ENCODE assay signal across 29 mouse cellular contexts in the genomic region with DNA sequence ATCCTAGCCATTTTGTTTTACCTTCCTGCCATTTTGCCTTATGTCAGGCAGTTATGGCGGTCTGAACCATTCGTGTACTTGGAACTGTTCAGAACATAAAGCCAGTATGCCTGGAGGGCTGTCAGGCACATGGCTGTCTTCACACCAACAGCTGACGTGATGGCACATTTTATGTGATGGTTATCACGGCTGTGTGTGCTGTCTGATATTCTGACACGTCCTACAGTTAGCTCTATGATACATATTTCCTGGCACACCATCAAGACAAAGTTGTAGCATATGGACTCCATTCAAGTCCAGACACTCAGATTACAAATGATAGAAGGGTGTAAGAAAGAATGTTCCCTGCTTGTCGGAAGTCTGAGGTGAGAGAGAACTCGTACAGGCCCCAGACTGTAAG.
DNase-seq lines count a peak whose midpoint lies in the region; ATAC-seq and TF ChIP-seq lines count a peak whose summit lies in the region.
"Had no signal": no experiment of that assay in that cellular context is flagged by ENCODE, and none has a peak within 500 bp of the region (broad histone marks: within the 10 kb centered on the region; RNA-seq: fewer than 3 reads in every experiment).

No protein-coding gene starts in this region.

- H3K27me3 ChIP-seq in forebrain, embryonic 14.5 days (replicated peaks; ENCODE audit: control insufficient read depth, insufficient read depth, low read length): no peaks in the 10 kb centered on the region
- H3K27me3 ChIP-seq in forebrain, embryonic 12.5 days: no peaks in the 10 kb centered on the region
- H3K27me3 ChIP-seq in lung, embryonic 14.5 days (ENCODE audit: insufficient read depth, low read length): no peaks in the 10 kb centered on the region
- H3K27me3 ChIP-seq in heart, embryonic 10.5 days (ENCODE audit: insufficient read depth, poor library complexity, severe bottlenecking): no peaks in the 10 kb centered on the region
- H3K27me3 ChIP-seq: hindbrain, embryonic 12.5 days; intestine, embryonic 15.5 days; limb, embryonic 13.5 days; neural tube, embryonic 15.5 days had no signal

- no peak for TF ChIP-seq CTCF in lung, embryonic 14.5 days (IDR thresholded peaks at IDR 0.05; ENCODE audit: low read depth)

- no peak overlapping the region for H3K4me2 ChIP-seq in forebrain, embryonic 14.5 days (ENCODE audit: low read length)
- H3K4me2 ChIP-seq in forebrain, embryonic 12.5 days: no peak overlapping the region
- H3K4me2 ChIP-seq in lung, embryonic 14.5 days: no peak overlapping the region
- H3K4me2 ChIP-seq: heart, embryonic 11.5 days; hindbrain, embryonic 12.5 days; intestine, embryonic 15.5 days; limb, embryonic 13.5 days; liver, embryonic 11.5 days; neural tube, embryonic 15.5 days had no signal

- no peak overlapping the region for H3K27ac ChIP-seq in forebrain, embryonic 14.5 days (ENCODE audit: low read depth, low read length)
- no peak overlapping the region for H3K27ac ChIP-seq in forebrain, embryonic 12.5 days
- H3K27ac ChIP-seq in lung, embryonic 14.5 days (ENCODE audit: low read depth): no peak overlapping the region
- H3K27ac ChIP-seq in heart, embryonic 10.5 days: no peak overlapping the region
- H3K27ac ChIP-seq: hindbrain, embryonic 12.5 days; hindbrain, postnatal 0 days; intestine, embryonic 15.5 days; limb, embryonic 13.5 days; macrophage; neural tube, embryonic 15.5 days had no signal

- H3K36me3 ChIP-seq in forebrain, embryonic 14.5 days (ENCODE audit: control insufficient read depth, insufficient read depth, low read length): peaks cover 75% of the 10 kb centered on the region
- H3K36me3 ChIP-seq in forebrain, embryonic 12.5 days (replicated peaks): peaks cover 65% of the 10 kb centered on the region
- peaks cover 12% of the 10 kb centered on the region; the same call in 1 of the 2 replicates for H3K36me3 ChIP-seq in lung, embryonic 14.5 days (ENCODE audit: insufficient read depth)
- 0 out of 2 replicates have a peak, but pooled peaks cover 7% of the 10 kb centered on the region for H3K36me3 ChIP-seq in heart, embryonic 10.5 days
- H3K36me3 ChIP-seq: G1E had no signal

- H3K9ac ChIP-seq in forebrain, embryonic 14.5 days (ENCODE audit: low read length): no peak overlapping the region
- H3K9ac ChIP-seq in forebrain, embryonic 12.5 days: no peak overlapping the region
- H3K9ac ChIP-seq in lung, embryonic 14.5 days: no peak overlapping the region
- H3K9ac ChIP-seq: hindbrain, embryonic 12.5 days; intestine, embryonic 15.5 days; limb, embryonic 13.5 days; neural tube, embryonic 15.5 days had no signal

- H3K4me1 ChIP-seq in forebrain, embryonic 14.5 days (ENCODE audit: control insufficient read depth, insufficient read depth, low read length): no peaks in the 10 kb centered on the region
- no peaks in the 10 kb centered on the region for H3K4me1 ChIP-seq in forebrain, embryonic 12.5 days
- H3K4me1 ChIP-seq in lung, embryonic 14.5 days (ENCODE audit: insufficient read depth): no peaks in the 10 kb centered on the region
- no peaks in the 10 kb centered on the region for H3K4me1 ChIP-seq in heart, embryonic 10.5 days
- H3K4me1 ChIP-seq: hindbrain, embryonic 12.5 days; intestine, embryonic 15.5 days; limb, embryonic 13.5 days; neural tube, embryonic 15.5 days had no signal

- H3K4me3 ChIP-seq in forebrain, embryonic 14.5 days (ENCODE audit: low read depth, low read length): no peak overlapping the region
- H3K4me3 ChIP-seq in forebrain, embryonic 12.5 days (replicated peaks): no peak overlapping the region
- no peak overlapping the region for H3K4me3 ChIP-seq in lung, embryonic 14.5 days (ENCODE audit: low read depth, low read length)
- H3K4me3 ChIP-seq in heart, embryonic 10.5 days: no peak overlapping the region
- H3K4me3 ChIP-seq: erythroblast, embryonic 14.5 days; hindbrain, embryonic 12.5 days; intestine, embryonic 15.5 days; limb, embryonic 13.5 days; neural tube, embryonic 15.5 days had no signal

- ATAC-seq in forebrain, embryonic 14.5 days: peak; percentile 96
- ATAC-seq in forebrain, embryonic 12.5 days (ENCODE audit: low FRiP score): no peak
- peak; percentile 87 for ATAC-seq in lung, embryonic 14.5 days (ENCODE audit: insufficient read depth)
- ATAC-seq: intestine, embryonic 15.5 days had no signal

- 74% methylated on average over 7 of the region's 7 CpGs for WGBS in forebrain, embryonic 14.5 days
- WGBS in forebrain, embryonic 12.5 days: 89% methylated on average over 7 of the region's 7 CpGs
- 44% methylated on average over 7 of the region's 7 CpGs for WGBS in lung, embryonic 14.5 days
- WGBS in heart, embryonic 10.5 days: 83% methylated on average over 7 of the region's 7 CpGs

- DNase-seq in forebrain, embryonic 14.5 days (ENCODE audit: low spot score): peak; percentile 83
- peak; percentile 81 for DNase-seq in lung, embryonic 14.5 days
- no peak for DNase-seq in lung, postnatal 25 days (ENCODE audit: low spot score)
- DNase-seq in right cerebral cortex, adult 18-20 months: peak; percentile 10
- no peak for DNase-seq in right cerebral cortex, postnatal 4 days
- no peak for DNase-seq in heart, embryonic 10.5 days (ENCODE audit: low spot score)
- DNase-seq: adrenal gland, postnatal 10 days; cerebellum, adult 18-20 months; cerebellum, postnatal 10 days; gastrocnemius, postnatal 10 days; heart, postnatal 36 days; kidney, adult 2 months; kidney, postnatal 4 days; midbrain, embryonic 14.5 days; retina, postnatal 1 day; right cerebral cortex, postnatal 25 days; spleen, adult 18-20 months; thymus, postnatal 25 days had no signal

- no peaks in the 10 kb centered on the region for H3K9me3 ChIP-seq in forebrain, embryonic 14.5 days (replicated peaks; ENCODE audit: control insufficient read depth, low read length)
- no peaks in the 10 kb centered on the region for H3K9me3 ChIP-seq in forebrain, embryonic 12.5 days
- H3K9me3 ChIP-seq in lung, embryonic 14.5 days (ENCODE audit: low read depth, low read length): no peaks in the 10 kb centered on the region
- H3K9me3 ChIP-seq in heart, embryonic 10.5 days: no peaks in the 10 kb centered on the region
- H3K9me3 ChIP-seq: G1E; hindbrain, embryonic 12.5 days; intestine, embryonic 15.5 days; limb, embryonic 13.5 days; neural tube, embryonic 15.5 days had no signal

Comparison
In these comparisons a context has a peak if more than half of its experiments do, and no peak if none do; other contexts are left out.
1. DNase-seq: peak in forebrain, embryonic 14.5 days (single experiment), lung, embryonic 14.5 days (single experiment) and right cerebral cortex, adult 18-20 months (single experiment); none in lung, postnatal 25 days (single experiment), right cerebral cortex, postnatal 4 days (single experiment) and heart, embryonic 10.5 days (single experiment).